Mouse (Mus musculus) hematopoietic stem cell, adult 5-6 weeks (primary cell): Measurements from ENCODE around the gene Olfr1024. TPM values are rescaled to one million over a fixed set of nuclear protein-coding genes. Genes with fewer than 3 reads are reported as not detected.

Source experiments
- ATAC-seq, 2 experiments: fragments of 125-278 bp in 1 of 2; replicated peaks in 1 of 2; 2 replicates each; pipeline ENCODE4 v1.8.0; 2016 to 2017; ENCODE audit warnings: inconsistent platforms in 2 of 2, mild to moderate bottlenecking in 2 of 2, moderate number of reproducible peaks in 2 of 2, low read depth in 1 of 2, moderate TSS enrichment in 1 of 2; ENCODE audit not compliant: low FRiP score in 2 of 2, poor library complexity in 2 of 2, severe bottlenecking in 2 of 2, insufficient read depth in 1 of 2, low TSS enrichment in 1 of 2
- total RNA-seq: library from RNA; stranded (forward); fragments of 172-1452, 232-1000 nt; gene quantifications from 2 replicates; pipeline ENCODE4 v1.2.3, GENCODE M21; 2017

Gene Olfr1024
- not detected in 2 replicates for total RNA-seq

DNA sequence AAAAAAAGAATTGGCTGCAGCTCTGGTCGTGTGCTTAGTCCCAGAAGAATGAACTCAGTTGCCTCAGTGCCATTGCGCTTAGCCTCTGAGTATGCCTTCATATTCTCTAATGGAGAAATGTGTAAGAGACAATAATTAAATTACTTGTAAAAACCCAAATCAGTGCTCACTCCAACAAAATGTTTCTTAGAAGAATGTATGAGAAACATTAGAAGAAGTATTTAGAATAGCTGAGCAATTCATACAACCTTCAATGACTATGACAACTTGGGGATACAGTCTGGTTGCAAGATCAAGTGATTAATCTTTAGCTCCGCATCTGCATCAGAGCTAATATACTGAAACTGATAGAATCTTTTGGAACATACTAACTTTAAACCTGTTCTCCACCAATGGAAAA lies at the start of gene Olfr1024:
Olfr1024 (minus strand) TSS at position 101 of the 400 bp plus-strand sequence.
- ATAC-seq: no peak

DNA sequence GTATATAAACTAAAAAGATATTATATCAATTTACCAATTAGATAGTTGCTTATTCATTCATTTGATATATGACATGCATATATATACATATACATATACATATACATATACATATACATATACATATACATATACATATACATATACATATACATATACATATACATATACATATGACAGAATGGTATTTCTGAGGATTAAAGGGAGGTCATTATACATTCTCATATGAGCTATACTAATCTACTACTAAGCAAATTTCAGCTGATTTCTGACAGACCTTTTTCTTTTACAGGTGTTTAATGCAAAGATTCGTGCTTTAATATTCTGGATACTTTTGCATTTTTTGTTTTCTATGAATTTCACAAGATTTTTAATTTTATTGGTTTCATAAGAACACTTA lies 45.3 kb upstream of the Olfr1024 start, which contains the start of gene Olfr1028:
Olfr1028 (plus strand) TSS at position 301 of the 400 bp plus-strand sequence.
- no peak for ATAC-seq

GRCm38 (mm10) chr2:85921258-85921657 lies 16.4 kb upstream of the Olfr1024 start, which contains the start of gene Olfr1026:
Olfr1026 (plus strand) TSS chr2:85921558.
- no peak for ATAC-seq

- no peak for ATAC-seq
These were observed 10.0 kb upstream of the Olfr1024 start, which contains the start of gene Olfr1025-ps1 for GRCm38 (mm10) chr2:85914893-85915292. Olfr1025-ps1 (plus strand) TSS chr2:85915193.

DNA sequence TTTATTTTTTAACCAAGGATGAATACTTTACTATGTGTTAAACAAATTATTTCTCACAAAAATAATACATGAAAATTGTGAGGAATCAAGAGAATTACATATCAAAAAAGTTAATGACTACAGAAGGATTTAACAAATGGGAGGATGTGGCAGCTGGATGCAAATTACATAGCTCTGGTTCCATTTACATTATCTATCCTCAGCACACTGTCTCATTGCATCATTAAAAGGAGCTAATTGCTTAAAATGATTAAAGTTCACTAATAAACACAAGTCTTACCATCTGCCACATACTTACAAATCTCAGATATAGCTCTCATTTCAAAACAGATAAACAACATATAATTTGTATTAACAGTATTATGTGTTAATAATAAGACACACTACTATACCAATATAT lies 8.3 kb upstream of the Olfr1024 start:
- no peak for ATAC-seq

GRCm38 (mm10) chr2:85885340-85885739 lies 19.5 kb downstream of the Olfr1024 start, which contains the start of gene Olfr1023:
Olfr1023 (plus strand) TSS chr2:85885640.
- ATAC-seq: no peak

DNA sequence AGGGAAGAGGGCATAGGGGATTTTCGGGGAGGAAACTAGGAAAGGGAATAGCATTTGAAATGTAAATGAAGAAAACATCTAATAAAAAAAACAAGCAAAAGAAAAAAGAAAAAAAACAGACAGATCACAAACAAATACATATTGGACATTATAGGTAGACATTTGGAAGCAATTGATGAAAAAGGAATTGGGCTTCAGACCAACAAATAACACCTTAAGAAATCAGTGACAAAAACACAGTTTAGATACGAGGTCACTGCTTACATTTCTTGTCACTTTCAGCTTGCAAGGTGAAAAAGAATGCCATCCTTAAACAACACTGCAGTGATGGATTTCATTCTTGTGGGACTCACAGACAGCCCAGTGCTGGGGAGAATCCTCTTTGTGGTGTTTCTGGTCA lies 36.6 kb downstream of the Olfr1024 start, which contains the start of gene Olfr1022:
Olfr1022 (plus strand) TSS at position 301 of the 400 bp plus-strand sequence.
- ATAC-seq: no peak

Other genes with a start within 250 kb of the Olfr1024 start
- gene Olfr154, start 240.6 kb downstream of the Olfr1024 start, total RNA-seq: not detected in 2 replicates
- not detected in 2 replicates for gene Olfr1006, start 226.3 kb downstream of the Olfr1024 start, total RNA-seq
- not detected in 2 replicates for gene Olfr1008, start 215.6 kb downstream of the Olfr1024 start, total RNA-seq
- not detected in 2 replicates for gene Olfr1009, start 189.6 kb downstream of the Olfr1024 start, total RNA-seq
- gene Olfr1012, start 142.3 kb downstream of the Olfr1024 start, total RNA-seq: not detected in 2 replicates
- gene Olfr1013, start 138.0 kb downstream of the Olfr1024 start, total RNA-seq: not detected in 2 replicates
- gene Olfr1014, start 132.3 kb downstream of the Olfr1024 start, total RNA-seq: not detected in 2 replicates
- not detected in 2 replicates for gene Olfr1015, start 123.0 kb downstream of the Olfr1024 start, total RNA-seq
- not detected in 2 replicates for gene Olfr1016, start 102.5 kb downstream of the Olfr1024 start, total RNA-seq
- gene Olfr1018, start 86.6 kb downstream of the Olfr1024 start, total RNA-seq: not detected in 2 replicates
- not detected in 2 replicates for gene Olfr1019, start 59.6 kb downstream of the Olfr1024 start, total RNA-seq
- not detected in 2 replicates for gene Olfr1020, start 58.0 kb downstream of the Olfr1024 start, total RNA-seq
- gene Olfr1022, start 36.5 kb downstream of the Olfr1024 start, total RNA-seq: not detected in 2 replicates
- gene Olfr1023, start 19.4 kb downstream of the Olfr1024 start, total RNA-seq: not detected in 2 replicates
- gene Olfr1025-ps1, start 10.1 kb upstream of the Olfr1024 start, total RNA-seq: not detected in 2 replicates
- gene Olfr1026, start 16.5 kb upstream of the Olfr1024 start, total RNA-seq: not detected in 2 replicates
- gene Olfr1028, start 45.4 kb upstream of the Olfr1024 start, total RNA-seq: not detected in 2 replicates
- not detected in 2 replicates for gene Olfr1029, start 68.8 kb upstream of the Olfr1024 start, total RNA-seq
- not detected in 2 replicates for gene Olfr1030, start 74.2 kb upstream of the Olfr1024 start, total RNA-seq
- gene Olfr1031, start 85.3 kb upstream of the Olfr1024 start, total RNA-seq: not detected in 2 replicates
- gene Olfr1032, start 100.5 kb upstream of the Olfr1024 start, total RNA-seq: not detected in 2 replicates
- not detected in 2 replicates for gene Olfr1033, start 115.6 kb upstream of the Olfr1024 start, total RNA-seq
- 0.06 TPM in 1 of 2 replicates, not detected in the other for gene Olfr1034, start 140.8 kb upstream of the Olfr1024 start, total RNA-seq
- not detected in 2 replicates for gene Olfr1036, start 168.9 kb upstream of the Olfr1024 start, total RNA-seq
- gene Olfr1037, start 182.3 kb upstream of the Olfr1024 start, total RNA-seq: not detected in 2 replicates
- gene Olfr1039, start 230.9 kb upstream of the Olfr1024 start, total RNA-seq: not detected in 2 replicates
- gene Olfr1040, start 241.7 kb upstream of the Olfr1024 start, total RNA-seq: not detected in 2 replicates